Mouse (Mus musculus) heart, adult 11 months (tissue): ENCODE data around the gene Zfyve9.
"Not testable (repeated sequence)": the region's sequence is repeated elsewhere in the genome, so short reads cannot be mapped to it uniquely, and the experiment has no call there.

Source experiments
- DNase-seq: peaks from one replicate; pipeline ENCODE4 v3.0.0; 2022

Gene Zfyve9

DNA sequence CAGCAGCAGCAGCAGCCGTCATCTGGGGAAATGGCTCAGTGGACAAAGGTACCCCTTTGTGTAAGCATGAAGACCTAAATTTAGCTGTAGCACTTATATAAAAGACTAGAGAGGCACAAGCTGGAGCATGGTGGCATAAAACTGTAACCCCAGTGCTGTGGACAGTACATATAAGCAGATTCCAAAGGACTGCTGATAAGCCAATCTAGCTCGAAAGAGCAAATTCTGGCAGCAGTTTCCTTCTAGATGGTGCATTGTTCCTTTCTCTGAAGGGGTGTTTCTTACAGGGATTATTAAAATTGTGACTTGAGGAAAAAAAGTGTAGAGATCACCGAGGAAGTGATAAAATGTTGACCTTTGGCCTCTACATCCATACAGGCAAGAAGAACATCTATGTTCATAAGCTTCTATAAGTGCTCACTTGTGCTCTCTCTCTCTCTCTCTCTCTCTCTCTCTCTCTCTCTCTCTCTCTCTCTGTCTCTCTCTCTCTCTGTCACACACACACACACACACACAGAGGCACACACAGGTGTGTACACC lies 59.3 kb downstream of the Zfyve9 start:
- no peak for DNase-seq

DNA sequence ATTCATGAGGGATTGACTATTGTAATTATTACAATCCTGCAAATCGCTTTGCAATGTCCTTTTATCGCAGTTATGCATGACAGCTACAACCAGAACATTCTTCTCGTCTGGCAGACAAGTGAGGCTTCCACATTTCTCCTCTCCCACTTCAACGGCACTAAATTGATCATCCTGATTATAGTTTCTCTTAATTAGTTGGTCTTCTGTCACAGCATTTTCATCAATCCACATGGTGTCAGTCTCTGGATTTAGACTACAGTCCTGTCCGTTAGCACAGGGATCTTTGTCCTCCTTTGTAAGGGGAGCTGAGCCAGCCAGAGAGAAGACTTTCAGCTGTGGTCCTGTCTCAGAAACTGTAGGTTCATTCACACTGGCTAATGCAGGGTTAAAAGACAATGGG lies 61.2 kb downstream of the Zfyve9 start, which contains the start of gene 3110021N24Rik:
Gene 3110021N24Rik, plus strand, starts transcription at position 301 of the 400 bp plus-strand sequence.
- no peak for DNase-seq

GRCm38 (mm10) chr4:108708209-108708608 lies 72.4 kb downstream of the Zfyve9 start:
- no peak for DNase-seq

GRCm38 (mm10) chr4:108696934-108697333 lies 83.7 kb downstream of the Zfyve9 start:
- no peak for DNase-seq

GRCm38 (mm10) chr4:108691469-108691868 lies 89.1 kb downstream of the Zfyve9 start:
- no peak for DNase-seq

- no peak for DNase-seq
Observed at GRCm38 (mm10) chr4:108690479-108690878, 90.1 kb downstream of the Zfyve9 start.

GRCm38 (mm10) chr4:108687098-108687497 lies 93.5 kb downstream of the Zfyve9 start:
- not testable (repeated sequence) for DNase-seq

- DNase-seq: no peak
Observed at GRCm38 (mm10) chr4:108686156-108686555, 94.4 kb downstream of the Zfyve9 start.

- DNase-seq: no peak
Observed at GRCm38 (mm10) chr4:108664407-108664806, 116.2 kb downstream of the Zfyve9 start.

DNA sequence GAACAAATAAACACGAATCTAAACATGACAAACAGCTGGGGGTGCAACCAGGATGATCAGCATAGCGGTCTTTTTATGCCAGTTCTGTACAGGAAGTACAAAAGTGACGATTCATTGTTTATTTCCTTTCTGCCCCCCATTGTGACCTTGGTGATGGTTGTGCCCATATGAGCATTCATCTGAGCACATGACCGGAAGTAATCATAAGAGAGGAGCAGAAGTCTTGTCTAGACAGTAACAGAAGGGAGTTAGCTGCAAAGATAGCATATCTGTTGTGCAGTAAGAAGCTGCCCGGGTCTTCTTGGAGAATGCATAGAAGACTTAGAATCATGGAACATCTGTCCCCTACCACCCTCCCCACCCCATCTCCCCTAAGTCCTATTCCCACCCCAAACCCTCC lies 141.8 kb downstream of the Zfyve9 start:
- DNase-seq: peak; percentile 60

GRCm38 (mm10) chr4:108637721-108638120 lies 142.9 kb downstream of the Zfyve9 start:
- DNase-seq: no peak

DNA sequence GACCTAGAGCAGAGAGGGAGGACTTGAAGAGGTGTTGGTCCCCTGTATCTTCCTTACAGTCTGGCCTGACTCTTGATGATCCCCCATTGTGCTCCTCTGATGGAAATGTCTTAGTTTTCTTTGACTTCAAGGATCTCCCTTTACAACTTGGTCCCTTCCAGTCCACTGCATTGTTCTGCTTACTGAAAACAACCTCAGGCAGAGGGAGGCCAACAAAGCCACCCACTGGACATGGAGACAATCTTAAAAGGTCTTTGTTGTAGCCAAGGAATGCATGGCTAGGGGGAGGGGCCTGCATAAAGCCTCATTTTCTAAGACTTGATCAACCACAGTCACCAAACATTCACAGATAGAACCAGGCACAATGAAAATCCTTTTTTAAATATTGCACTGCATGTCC lies 145.5 kb downstream of the Zfyve9 start:
- peak; percentile 64 for DNase-seq

DNA sequence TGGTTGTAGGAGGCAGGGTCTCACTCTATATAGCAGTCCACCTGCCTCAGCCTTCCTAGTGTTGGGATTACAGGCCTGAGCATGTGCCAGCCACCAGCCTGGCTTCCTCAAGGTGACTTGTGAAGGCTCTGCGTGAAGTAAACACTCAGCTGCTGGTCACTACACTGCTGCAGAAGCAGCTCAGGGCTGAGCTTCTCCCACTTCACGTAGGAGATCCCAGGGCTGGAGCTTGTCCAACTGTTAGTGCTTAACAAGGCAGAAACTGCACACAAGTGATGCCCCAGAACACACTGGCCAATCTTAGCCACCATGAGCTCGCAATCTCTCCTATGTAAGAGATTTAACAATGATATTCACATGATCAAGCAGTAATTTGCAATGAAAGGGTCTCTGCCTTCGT lies 145.9 kb downstream of the Zfyve9 start:
- DNase-seq: peak; percentile 76

- peak; percentile 85 for DNase-seq
Observed at GRCm38 (mm10) chr4:108633703-108634102, 146.9 kb downstream of the Zfyve9 start.

GRCm38 (mm10) chr4:108631616-108632015 lies 149.0 kb downstream of the Zfyve9 start:
- DNase-seq: peak; percentile 29

GRCm38 (mm10) chr4:108630096-108630495 lies 150.5 kb downstream of the Zfyve9 start:
- DNase-seq: peak; percentile 76

DNA sequence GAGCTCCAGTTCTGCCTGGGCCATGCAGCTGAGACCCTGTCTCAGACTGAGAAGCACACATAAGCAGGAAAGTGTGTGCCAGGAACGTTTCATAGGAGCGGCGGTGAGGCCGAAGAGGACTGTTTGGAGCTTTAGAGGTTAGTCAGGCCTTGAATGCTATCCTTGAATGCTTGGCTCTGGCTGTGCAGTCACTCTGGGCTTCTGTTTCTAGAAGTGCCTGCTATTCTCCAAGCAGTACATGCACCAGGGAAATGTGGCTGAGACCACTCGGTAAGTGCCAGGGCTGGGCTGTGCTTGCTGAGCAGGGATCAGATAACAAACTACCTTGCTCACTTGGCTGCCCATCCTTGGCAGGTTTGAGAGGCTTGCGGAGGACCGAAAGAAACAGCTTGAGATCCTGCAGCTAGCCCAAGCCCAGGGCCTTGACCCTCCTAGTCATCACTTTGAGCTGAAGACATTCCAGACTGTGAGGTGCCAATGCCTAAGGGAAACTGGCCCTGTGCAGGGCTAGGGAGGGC lies 151.2 kb downstream of the Zfyve9 start:
- DNase-seq: peak; percentile 49

GRCm38 (mm10) chr4:108627066-108627465 lies 153.5 kb downstream of the Zfyve9 start:
- DNase-seq: peak; percentile 88

DNA sequence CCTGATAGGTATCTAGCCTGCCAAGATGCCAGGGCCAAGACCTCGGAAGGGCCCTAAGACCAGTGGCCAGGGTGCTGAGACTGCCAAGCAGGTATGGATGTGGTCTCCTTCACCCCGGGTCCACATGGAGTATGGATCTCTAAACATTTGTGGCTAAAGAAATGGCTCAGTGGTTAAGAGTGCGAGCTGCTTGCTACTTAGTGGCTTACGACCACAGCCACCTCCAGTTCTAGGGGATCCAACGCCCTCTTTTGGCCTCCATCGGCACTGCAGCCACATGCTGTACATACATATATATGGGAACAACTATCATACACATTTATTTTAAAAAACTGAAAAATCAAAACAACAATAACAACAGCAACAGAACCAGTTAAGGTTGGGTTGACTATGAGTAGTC lies 159.1 kb downstream of the Zfyve9 start:
- DNase-seq: peak; percentile 90

DNA sequence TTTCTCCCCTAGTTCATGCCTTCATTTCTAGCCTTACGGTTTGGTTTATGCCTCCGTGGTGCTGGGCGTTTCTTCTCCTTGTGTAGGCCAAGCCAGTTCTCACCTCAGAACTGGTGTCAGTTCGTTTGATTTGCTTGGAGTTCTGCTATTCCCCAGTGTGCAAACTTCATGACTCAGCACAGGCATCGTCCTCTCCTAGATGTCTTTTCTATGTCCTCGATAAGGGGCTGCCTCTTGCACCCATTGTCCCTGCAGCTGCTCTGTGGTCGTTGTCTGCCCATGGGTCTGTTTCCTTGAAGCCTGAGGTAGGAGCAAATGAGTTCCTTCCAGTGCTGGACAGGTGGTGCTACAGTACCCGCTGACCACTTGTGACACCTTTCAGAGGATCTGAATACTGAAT lies 160.1 kb downstream of the Zfyve9 start:
- peak; percentile 87 for DNase-seq

GRCm38 (mm10) chr4:108619587-108620341 lies 160.8 kb downstream of the Zfyve9 start, which contains the start of gene Cc2d1b:
Gene Cc2d1b (plus strand): TSS chr4:108619940.
- DNase-seq: peak; percentile 99

GRCm38 (mm10) chr4:108619165-108619564 lies 161.4 kb downstream of the Zfyve9 start:
- no peak for DNase-seq

DNA sequence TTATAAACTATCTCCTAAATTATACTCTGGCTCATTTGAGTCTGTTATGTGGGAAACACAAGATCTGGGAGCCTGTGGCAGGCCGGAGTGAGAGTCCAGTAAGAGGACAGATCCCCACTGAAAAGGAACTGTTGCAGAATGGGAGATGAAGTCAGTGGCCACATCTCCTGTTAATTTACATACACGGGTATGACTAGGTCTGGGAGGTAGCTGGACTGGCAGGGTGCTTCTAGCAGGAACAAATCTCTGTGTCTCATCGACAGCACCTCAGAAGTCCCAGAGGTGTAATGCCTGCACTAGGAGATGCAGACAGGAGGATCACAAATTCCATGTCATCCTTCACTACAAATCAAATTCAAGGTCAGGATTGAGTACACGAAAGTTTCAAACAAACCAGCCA lies 162.0 kb downstream of the Zfyve9 start:
- DNase-seq: peak; percentile 72

DNA sequence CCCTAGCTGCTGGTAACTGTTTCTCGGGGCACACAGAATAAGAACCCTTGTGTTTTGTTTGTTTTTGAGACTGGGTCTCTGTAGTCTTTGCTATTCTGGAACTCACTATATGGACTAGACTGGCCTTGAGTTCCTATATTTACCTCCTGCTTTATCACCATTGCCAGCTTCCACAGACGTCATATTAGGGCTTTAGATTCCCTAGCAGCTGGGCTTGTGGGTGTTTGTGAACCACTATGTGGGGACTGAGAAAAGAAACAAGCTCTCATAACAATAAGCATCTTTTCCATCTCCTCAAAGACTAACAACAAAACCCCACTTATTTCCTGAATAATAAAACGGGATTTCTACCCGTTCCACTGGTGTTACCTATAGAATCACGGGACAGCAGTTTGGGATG lies 169.7 kb downstream of the Zfyve9 start:
- no peak for DNase-seq
